Mouse (Mus musculus) cerebellum, adult 2 months (tissue): Measurements from ENCODE around the gene Setd1a.

Experiments used
- CTCF ChIP-seq: fragments of 200-500 bp; IDR thresholded peaks from 2 replicates; pipeline ENCODE4 v1.5.1; 2011; ENCODE audit warnings: low read depth, mild to moderate bottlenecking, control low read depth, low read length, moderate library complexity, borderline replicate concordance; ENCODE audit not compliant: insufficient read depth
- POLR2A ChIP-seq: fragments of 200-500 bp; IDR thresholded peaks from 2 replicates; pipeline ENCODE4 v1.6.1; 2011; ENCODE audit warnings: low read length, control low read depth, borderline replicate concordance; ENCODE audit not compliant: insufficient read depth

DNA sequence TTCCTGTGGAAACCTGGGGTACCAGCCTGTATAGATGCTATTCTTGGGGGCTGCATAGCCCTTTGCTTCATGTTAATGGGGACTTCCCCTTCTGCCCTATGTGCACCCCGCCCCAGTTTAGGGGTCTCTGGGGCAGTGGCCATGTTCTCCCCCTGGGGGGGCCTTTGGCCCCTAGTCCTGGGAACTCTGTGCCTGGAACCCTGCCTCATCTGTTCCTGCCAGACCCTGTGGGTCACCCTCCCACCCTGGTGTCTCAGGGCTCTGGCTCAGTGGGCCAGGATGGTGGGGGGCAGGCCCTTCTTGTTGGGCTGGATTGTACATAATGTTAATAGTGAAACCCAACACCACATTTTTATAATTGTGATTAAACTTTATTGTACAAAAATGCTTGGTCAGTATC is 23.3 kb downstream of the Setd1a start:
- TF ChIP-seq CTCF = no peak
- no peak for TF ChIP-seq POLR2A
